Mouse (Mus musculus) liver, embryonic 12.5 days (tissue): ENCODE data around the gene Myt1l. TPM values are rescaled to one million over a fixed set of nuclear protein-coding genes. Genes with fewer than 3 reads are reported as not detected.

Source experiments
- ATAC-seq: fragments of 200-750 bp; cut with Nextera tagmentation; 2 replicates; pipeline ENCODE4 v1.8.0; 2017; ENCODE audit warnings: moderate number of reproducible peaks, mild to moderate bottlenecking, moderate library complexity
- H3K27ac ChIP-seq: fragments of 300-500 bp; sonication (generic); 2 replicates; pipeline ENCODE4 v1.5.1; 2016; ENCODE audit warnings: mild to moderate bottlenecking
- H3K27me3 ChIP-seq: fragments of 300-500 bp; sonication (generic); replicated peaks from 2 replicates; pipeline ENCODE4 v1.6.1; 2016; ENCODE audit warnings: mild to moderate bottlenecking, moderate library complexity
- H3K36me3 ChIP-seq: fragments of 300-500 bp; sonication (generic); 2 replicates; pipeline ENCODE4 v1.6.1; 2016; ENCODE audit warnings: mild to moderate bottlenecking, moderate library complexity
- H3K4me1 ChIP-seq: fragments of 300-500 bp; sonication (generic); 2 replicates; pipeline ENCODE4 v1.6.1; 2016
- H3K4me2 ChIP-seq: fragments of 300-500 bp; sonication (generic); 2 replicates; pipeline ENCODE4 v1.6.1; 2016; ENCODE audit warnings: mild to moderate bottlenecking, moderate library complexity
- H3K4me3 ChIP-seq: fragments of 300-500 bp; sonication (generic); 2 replicates; pipeline ENCODE4 v1.5.1; 2016; ENCODE audit warnings: mild to moderate bottlenecking, moderate library complexity
- H3K9ac ChIP-seq: fragments of 300-500 bp; sonication (generic); 2 replicates; pipeline ENCODE4 v1.6.1; 2016; ENCODE audit warnings: mild to moderate bottlenecking, moderate library complexity
- H3K9me3 ChIP-seq: fragments of 300-500 bp; sonication (generic); replicated peaks from 2 replicates; pipeline ENCODE4 v1.6.1; 2016; ENCODE audit warnings: mild to moderate bottlenecking, moderate library complexity
- WGBS: fragments of 180-500 bp; shearing (Covaris S2); methylation state at CpG from one replicate; pipeline ENCODE4 v1.1.7; 2016; ENCODE audit not compliant: insufficient replicate concordance; 5-methylcytosine and 5-hydroxymethylcytosine counted together
- polyA plus RNA-seq: library from polyadenylated mRNA; unstranded; fragments of >200 nt; fragmentation: Nextera tagmentation; extraction: Ambion mirVana; gene quantifications from 2 replicates; pipeline ENCODE4 v1.2.1, GENCODE M21; 2016

Gene Myt1l
- polyA plus RNA-seq: not detected in 2 replicates

- Histone ChIP-seq H3K4me3 (no peak within 1 kb of the TSS), H3K27me3 (peaks cover 35% of the 10 kb centered on the region), H3K4me1 (no peaks in the 10 kb centered on the region), H3K27ac (no peak within 1 kb of the TSS), H3K9ac (no peak within 1 kb of the TSS), H3K9me3 (no peaks in the 10 kb centered on the region), H3K4me2 (peak within 1 kb of the TSS; percentile 10; the same call in 1 of the 2 replicates), H3K36me3 (no peaks in the 10 kb centered on the region)
- 35% methylated on average over 13 of the region's 13 CpGs for WGBS
- ATAC-seq: no peak
Observed at GRCm38 (mm10) chr12:29528031-29528771, at the start of gene Myt1l. TSS of gene Myt1l (plus strand) at chr12:29528384.

GRCm38 (mm10) chr12:29486424-29487035 lies 41.7 kb upstream of the Myt1l start:
- 59% methylated on average over 10 of the region's 10 CpGs for WGBS
- Histone ChIP-seq H3K36me3 (no peaks in the 10 kb centered on the region), H3K27ac (no peak overlapping the region), H3K4me1 (no peaks in the 10 kb centered on the region), H3K27me3 (no peaks in the 10 kb centered on the region), H3K9me3 (no peaks in the 10 kb centered on the region), H3K9ac (no peak overlapping the region), H3K4me2 (no peak overlapping the region), H3K4me3 (no peak overlapping the region)
- no peak for ATAC-seq

GRCm38 (mm10) chr12:29526236-29526644 lies 1.9 kb upstream of the Myt1l start:
- Histone ChIP-seq H3K9me3 (no peaks in the 10 kb centered on the region), H3K27me3 (peaks cover 26% of the 10 kb centered on the region), H3K36me3 (no peaks in the 10 kb centered on the region), H3K27ac (no peak overlapping the region), H3K4me2 (no peak overlapping the region), H3K9ac (no peak overlapping the region), H3K4me1 (no peaks in the 10 kb centered on the region), H3K4me3 (no peak overlapping the region)
- no peak for ATAC-seq
- WGBS: 16% methylated on average over 6 of the region's 6 CpGs

GRCm38 (mm10) chr12:29527048-29527761 lies 979 bp upstream of the Myt1l start:
- no peak for ATAC-seq
- WGBS: 5% methylated on average over 27 of the region's 27 CpGs
- peak overlapping the region; percentile 10; the same call in 1 of the 2 replicates for H3K4me2 ChIP-seq
- H3K36me3 ChIP-seq: no peaks in the 10 kb centered on the region
- no peaks in the 10 kb centered on the region for H3K4me1 ChIP-seq
- H3K27ac ChIP-seq: no peak overlapping the region
- H3K27me3 ChIP-seq: peaks cover 26% of the 10 kb centered on the region
- no peak overlapping the region for H3K4me3 ChIP-seq
- H3K9me3 ChIP-seq: no peaks in the 10 kb centered on the region
- H3K9ac ChIP-seq: no peak overlapping the region

DNA sequence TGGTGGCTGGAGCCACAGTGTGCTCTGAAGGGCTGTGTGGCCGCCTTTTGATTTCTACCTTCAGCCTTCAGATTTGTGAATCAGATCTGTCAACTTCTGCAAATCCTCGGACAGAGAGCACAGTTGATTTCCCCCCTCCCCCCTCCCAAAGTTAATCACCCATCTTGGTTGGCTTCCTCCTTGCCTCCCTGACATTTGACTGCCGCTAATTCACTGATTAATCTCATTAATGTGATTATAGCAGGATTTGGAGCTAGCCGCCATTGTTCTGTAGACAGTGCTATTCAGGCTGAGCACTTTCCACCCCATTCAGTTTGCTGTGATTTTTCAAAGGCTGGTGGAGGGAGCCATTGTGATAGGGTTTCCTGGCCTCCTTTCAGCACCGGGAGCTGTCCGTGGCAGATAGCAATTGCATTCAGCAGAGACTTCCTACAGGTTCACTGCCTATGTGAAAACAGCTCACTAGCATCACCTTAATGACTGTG lies 2.1 kb downstream of the Myt1l start:
- ATAC-seq: no peak
- WGBS: 10% methylated on average over 6 of the region's 6 CpGs
- H3K27ac ChIP-seq: no peak overlapping the region
- peaks cover 55% of the 10 kb centered on the region for H3K27me3 ChIP-seq
- H3K4me3 ChIP-seq: no peak overlapping the region
- H3K9me3 ChIP-seq: no peaks in the 10 kb centered on the region
- no peak overlapping the region for H3K9ac ChIP-seq
- no peaks in the 10 kb centered on the region for H3K36me3 ChIP-seq
- H3K4me2 ChIP-seq: no peak overlapping the region
- no peaks in the 10 kb centered on the region for H3K4me1 ChIP-seq

GRCm38 (mm10) chr12:29530823-29531222 lies 2.6 kb downstream of the Myt1l start:
- H3K9me3 ChIP-seq: no peaks in the 10 kb centered on the region
- ATAC-seq: no peak
- peaks cover 61% of the 10 kb centered on the region for H3K27me3 ChIP-seq
- no peak overlapping the region for H3K4me2 ChIP-seq
- H3K4me3 ChIP-seq: no peak overlapping the region
- H3K9ac ChIP-seq: no peak overlapping the region
- H3K36me3 ChIP-seq: no peaks in the 10 kb centered on the region
- no peaks in the 10 kb centered on the region for H3K4me1 ChIP-seq
- H3K27ac ChIP-seq: no peak overlapping the region
- 71% methylated on average over 7 of the region's 7 CpGs for WGBS

DNA sequence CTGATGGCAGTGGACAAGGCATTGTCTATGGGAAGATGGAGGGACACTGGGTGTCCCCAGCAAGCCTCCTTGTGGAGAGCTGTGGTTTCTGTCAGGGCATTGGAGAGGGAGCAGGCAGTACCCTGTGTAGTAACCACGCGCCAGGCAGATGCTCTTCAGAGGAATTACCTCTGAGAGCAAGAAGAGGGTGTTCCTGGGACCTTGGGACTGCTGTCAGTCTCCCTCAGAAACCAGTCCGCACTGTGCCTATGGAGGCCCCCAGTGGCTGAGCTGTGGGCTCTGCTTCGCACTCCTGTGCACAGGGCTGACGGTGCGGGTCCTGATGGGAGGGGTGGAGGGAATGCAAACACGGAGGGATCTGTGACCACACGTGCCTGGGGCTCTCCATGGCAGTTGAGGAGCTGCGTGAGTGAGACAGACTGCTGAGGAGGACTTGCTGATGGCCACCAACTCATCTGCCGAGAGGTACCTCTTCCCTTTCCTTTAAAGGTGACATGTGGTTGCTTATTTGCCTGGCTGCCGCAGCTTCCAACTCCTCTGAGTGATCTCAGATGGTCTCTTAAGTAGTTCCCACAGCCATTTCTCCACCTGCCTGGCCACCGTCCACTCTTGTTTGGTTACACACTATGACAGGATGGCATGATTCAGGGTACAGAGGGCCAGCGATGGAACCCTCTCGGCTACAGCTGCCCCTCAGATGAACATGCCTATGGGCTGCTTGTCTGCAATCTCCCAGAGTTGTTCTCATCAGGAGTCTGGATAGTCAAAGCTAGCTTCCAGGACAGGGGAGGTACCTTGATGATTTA lies 5.1 kb downstream of the Myt1l start:
- no peak overlapping the region for H3K27ac ChIP-seq
- peaks cover 45% of the 10 kb centered on the region for H3K27me3 ChIP-seq
- H3K4me2 ChIP-seq: no peak overlapping the region
- ATAC-seq: no peak
- no peak overlapping the region for H3K4me3 ChIP-seq
- H3K9ac ChIP-seq: no peak overlapping the region
- H3K4me1 ChIP-seq: no peaks in the 10 kb centered on the region
- no peaks in the 10 kb centered on the region for H3K36me3 ChIP-seq
- WGBS: 34% methylated on average over 14 of the region's 14 CpGs
- H3K9me3 ChIP-seq: no peaks in the 10 kb centered on the region

GRCm38 (mm10) chr12:29534326-29534725 lies 6.1 kb downstream of the Myt1l start:
- no peaks in the 10 kb centered on the region for H3K36me3 ChIP-seq
- no peaks in the 10 kb centered on the region for H3K9me3 ChIP-seq
- no peak overlapping the region for H3K4me3 ChIP-seq
- H3K9ac ChIP-seq: no peak overlapping the region
- H3K4me1 ChIP-seq: no peaks in the 10 kb centered on the region
- peaks cover 40% of the 10 kb centered on the region for H3K27me3 ChIP-seq
- no peak for ATAC-seq
- no peak overlapping the region for H3K4me2 ChIP-seq
- H3K27ac ChIP-seq: no peak overlapping the region
- 8% methylated on average over 6 of the region's 6 CpGs for WGBS

DNA sequence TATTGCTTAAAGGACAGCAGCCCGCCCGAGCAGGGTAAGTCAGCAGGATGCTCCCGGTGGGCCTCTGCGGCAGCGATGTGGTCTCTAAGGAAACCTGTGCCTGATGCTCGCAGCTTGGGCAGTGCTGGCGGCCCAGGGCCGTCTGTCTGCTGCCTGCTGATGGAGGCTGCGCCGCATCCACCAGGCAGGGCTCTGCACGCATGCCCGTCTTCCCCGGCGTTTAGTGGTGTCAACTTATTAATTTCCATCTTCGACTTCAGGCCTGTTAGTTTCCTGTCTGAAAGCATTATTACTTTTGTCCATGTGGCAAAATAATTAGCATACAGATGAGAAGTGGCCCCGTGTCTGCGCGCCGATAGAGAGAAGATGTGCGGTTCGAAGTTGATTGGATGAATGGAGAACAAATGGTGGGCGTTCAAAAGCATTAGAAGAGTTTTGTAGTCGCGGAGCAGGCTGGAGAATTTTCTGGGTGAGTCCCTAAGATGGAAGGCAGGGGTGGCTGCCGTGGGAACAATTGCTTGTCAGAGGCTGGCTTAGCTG lies 6.6 kb downstream of the Myt1l start:
- Histone ChIP-seq H3K9me3 (no peaks in the 10 kb centered on the region), H3K9ac (no peak overlapping the region), H3K4me2 (no peak overlapping the region), H3K27ac (no peak overlapping the region), H3K36me3 (no peaks in the 10 kb centered on the region), H3K27me3 (peaks cover 40% of the 10 kb centered on the region), H3K4me1 (no peaks in the 10 kb centered on the region), H3K4me3 (no peak overlapping the region)
- 5% methylated on average over 25 of the region's 25 CpGs for WGBS
- ATAC-seq: no peak

DNA sequence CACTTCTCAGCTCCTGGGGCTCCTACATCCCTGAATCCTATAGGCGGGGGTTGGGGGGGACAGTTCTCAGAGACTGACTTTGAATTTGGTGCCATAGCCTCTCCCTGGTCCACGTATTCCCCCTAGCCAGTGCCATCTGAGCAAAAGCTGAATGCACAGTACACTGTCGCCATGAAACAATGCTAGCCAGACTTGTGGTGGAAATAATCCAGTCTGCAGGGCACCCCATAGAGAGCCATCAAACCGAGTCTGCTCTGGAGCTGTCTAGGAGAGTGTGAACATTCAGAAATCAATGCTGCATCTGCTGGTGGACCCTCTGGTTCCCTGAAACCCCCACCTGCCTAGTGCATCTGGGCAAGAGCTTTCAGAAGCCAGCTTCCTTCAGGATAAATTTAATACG lies 9.7 kb downstream of the Myt1l start:
- Histone ChIP-seq H3K4me2 (no peak overlapping the region), H3K9ac (no peak overlapping the region), H3K36me3 (no peaks in the 10 kb centered on the region), H3K27me3 (peaks cover 35% of the 10 kb centered on the region), H3K4me3 (no peak overlapping the region), H3K9me3 (no peaks in the 10 kb centered on the region), H3K27ac (no peak overlapping the region), H3K4me1 (no peaks in the 10 kb centered on the region)
- no peak for ATAC-seq
- 48% methylated on average over 5 of the region's 5 CpGs for WGBS

- H3K27me3 ChIP-seq: peaks cover 30% of the 10 kb centered on the region
- no peaks in the 10 kb centered on the region for H3K9me3 ChIP-seq
- no peak for ATAC-seq
- no peaks in the 10 kb centered on the region for H3K4me1 ChIP-seq
- no peak overlapping the region for H3K27ac ChIP-seq
- no peaks in the 10 kb centered on the region for H3K36me3 ChIP-seq
- H3K4me3 ChIP-seq: no peak overlapping the region
- H3K4me2 ChIP-seq: no peak overlapping the region
- H3K9ac ChIP-seq: no peak overlapping the region
- WGBS: 64% methylated on average over 11 of the region's 11 CpGs
Observed at GRCm38 (mm10) chr12:29538456-29538855, 10.3 kb downstream of the Myt1l start.
